Mouse (Mus musculus): Measurements from ENCODE around the gene Adra1b.

Adra1b gene

DNA sequence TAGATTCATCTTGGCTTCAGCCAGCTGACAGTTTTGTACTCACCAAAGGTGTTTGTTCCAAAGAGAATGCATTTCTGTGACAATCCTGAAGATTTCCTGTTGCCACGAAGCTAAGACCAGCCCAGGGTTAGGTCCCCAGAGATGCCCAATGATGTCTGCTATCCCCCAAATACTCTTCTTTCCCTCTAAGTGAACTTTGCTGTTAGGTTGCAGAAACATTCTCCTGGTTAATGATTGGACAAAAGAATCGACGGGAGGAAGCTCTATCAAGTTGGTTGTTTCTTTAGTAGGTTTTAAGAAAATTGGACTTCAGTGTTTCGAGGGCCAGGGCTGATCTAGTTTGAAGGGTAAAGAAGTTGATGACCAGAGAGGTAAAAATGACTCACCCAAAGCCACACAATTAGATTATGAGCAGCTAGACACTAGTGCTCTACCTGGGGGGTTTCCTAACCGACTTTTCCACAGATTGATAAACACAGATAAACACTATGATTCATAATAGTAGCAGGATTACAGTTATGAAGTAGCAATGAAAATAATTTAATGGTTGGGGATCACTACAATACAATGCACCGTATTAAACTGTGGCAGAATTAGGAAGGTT lies at the start of gene Adra1b:
Adra1b (minus strand) TSS at position 160 of the 604 bp plus-strand sequence.
- no peak for DNase-seq (ENCODE audit: low read depth, low spot score)

GRCm38 (mm10) chr11:43950274-43950673 lies 49.3 kb upstream of the Adra1b start:
- no peak for DNase-seq (ENCODE audit: low read depth, low spot score)

GRCm38 (mm10) chr11:43943781-43944180 lies 42.8 kb upstream of the Adra1b start:
- DNase-seq (ENCODE audit: low read depth, low spot score), result no peak

DNA sequence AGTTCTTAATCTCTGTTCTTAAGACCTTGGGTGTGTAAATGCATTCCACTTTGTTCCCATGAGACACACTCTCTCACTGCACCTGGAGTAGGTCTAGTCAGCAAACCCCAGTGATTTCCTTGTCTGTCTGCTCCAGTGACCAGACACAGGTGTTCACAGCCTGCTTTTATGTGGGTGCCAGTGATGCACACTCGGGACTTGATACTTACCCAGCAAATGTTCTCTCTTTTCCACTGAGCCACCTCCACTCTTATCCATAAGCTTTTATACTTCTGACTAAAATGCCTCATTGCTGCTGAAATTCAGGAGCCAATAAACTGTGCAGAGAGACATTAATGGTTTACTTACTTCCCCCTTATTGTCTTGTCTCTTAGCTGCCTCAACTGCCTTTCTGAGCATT lies 42.2 kb upstream of the Adra1b start:
- DNase-seq (ENCODE audit: low read depth, low spot score), result no peak

GRCm38 (mm10) chr11:43940501-43941202 lies 39.6 kb upstream of the Adra1b start:
- no peak for DNase-seq (ENCODE audit: low read depth, low spot score)

GRCm38 (mm10) chr11:43936023-43936422 lies 35.0 kb upstream of the Adra1b start:
- DNase-seq (ENCODE audit: low read depth, low spot score), result no peak

DNA sequence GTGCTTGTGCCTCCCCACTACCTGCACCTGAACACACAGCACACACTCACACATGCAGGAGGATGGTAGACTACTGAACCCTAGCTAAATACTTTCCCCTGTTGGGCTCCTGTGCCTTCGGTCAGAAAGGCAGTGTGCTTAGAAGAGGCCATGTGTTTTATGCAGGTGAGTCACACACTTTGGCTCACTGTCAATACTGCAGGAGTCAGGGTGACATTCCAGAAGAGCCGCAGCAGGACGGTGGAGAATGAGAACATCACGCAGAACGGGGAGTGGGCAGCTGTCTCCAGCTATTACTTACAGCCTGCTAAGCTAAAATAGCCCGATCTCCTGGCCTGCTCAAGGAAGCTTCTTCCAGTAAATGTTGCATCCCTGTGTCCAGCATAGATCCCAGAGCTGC lies 32.5 kb upstream of the Adra1b start:
- DNase-seq (ENCODE audit: low read depth, low spot score), result no peak

GRCm38 (mm10) chr11:43933000-43933399 lies 32.0 kb upstream of the Adra1b start:
- no peak for DNase-seq (ENCODE audit: low read depth, low spot score)

GRCm38 (mm10) chr11:43930191-43930590 lies 29.2 kb upstream of the Adra1b start:
- DNase-seq (ENCODE audit: low read depth, low spot score), result no peak

DNA sequence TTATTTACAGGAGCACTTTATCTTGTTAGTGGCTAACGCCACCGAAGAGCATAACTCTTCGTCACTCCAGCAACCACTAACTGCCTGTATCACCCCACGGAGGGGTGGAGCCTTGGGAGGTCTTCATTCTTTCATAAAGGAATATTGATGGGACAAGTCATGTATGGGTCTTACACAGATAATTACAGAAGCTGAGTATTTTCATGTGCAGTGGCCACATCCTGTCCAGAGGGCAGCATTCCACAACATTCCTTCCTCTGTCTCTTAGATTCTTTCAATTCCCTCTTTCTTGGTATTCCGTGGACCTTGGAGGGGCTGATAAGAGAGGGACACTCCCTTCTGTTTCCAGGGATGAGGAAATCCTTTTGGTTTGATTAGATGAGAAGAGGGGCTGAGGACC lies 28.7 kb upstream of the Adra1b start:
- DNase-seq (ENCODE audit: low read depth, low spot score), result no peak

DNA sequence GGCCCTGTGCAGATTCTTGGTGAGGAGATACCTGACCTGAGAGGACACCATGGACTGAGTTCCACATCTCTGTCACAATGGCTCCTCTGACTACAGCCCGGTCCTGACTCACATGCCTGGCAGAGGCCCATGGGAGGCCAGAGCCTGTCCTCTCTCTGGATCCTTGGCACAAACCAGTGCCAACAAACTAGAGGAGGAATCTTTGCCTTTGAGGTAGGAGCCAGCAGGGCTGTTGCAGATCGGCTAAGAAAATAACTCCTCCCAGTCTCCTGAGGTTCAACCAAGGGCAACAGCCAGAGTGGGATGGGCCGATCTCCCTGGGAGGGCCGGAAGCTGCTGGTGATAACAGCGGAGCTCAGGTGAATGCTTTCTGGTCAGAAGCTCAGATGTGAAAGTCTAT lies 28.2 kb upstream of the Adra1b start:
- DNase-seq (ENCODE audit: low read depth, low spot score), result peak; percentile 50

DNA sequence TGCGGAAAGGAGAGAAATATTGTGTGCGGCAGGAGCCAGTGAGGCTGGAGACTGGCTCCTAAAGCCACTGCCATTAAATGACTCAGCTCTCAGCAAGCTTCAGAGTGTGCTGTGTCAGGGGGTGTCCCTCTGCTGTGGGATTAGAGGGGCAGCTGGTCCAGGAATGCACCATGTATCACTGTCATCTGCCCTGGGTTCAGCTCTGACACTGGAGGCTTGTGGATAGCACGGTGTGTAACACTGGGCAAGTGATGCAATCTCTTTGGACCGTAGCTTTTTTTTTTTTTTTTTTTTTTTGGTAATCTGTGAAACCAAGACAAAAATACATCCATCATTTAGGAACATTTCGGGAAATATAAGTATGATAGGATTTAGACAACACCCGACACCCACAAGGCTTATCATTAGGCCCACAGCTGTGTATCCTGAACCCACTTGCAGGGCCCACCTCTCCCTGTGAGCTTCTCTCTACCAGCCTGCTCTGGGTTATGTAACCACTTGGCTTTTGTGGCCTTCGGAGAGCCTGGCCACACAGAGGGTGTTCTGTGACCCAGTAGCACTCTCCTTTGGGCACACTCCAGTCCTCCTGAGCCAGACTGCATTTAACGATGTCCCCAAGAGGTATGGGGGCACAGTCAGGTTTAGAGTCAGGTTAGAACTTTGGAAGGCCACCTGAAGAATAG lies 26.3 kb upstream of the Adra1b start:
- DNase-seq (ENCODE audit: low read depth, low spot score), result no peak

DNA sequence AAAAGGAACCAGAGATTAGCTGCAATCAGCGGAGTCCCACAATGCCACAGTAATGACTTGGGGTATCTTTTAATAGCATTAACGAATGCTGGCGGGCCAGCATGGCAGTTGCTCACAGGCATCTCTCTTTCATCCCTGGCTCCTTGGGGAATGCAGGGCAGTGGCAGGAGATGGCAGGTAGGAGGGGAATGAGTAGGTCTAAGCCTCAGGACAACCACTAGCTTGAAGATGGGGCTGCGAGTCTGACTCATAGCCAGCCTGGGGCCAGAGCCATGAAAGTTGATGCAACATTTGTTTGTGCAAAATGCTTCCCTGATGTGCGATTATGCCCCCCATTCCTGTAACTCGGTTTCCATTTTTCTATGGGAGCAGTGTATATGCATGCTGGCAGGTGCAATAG lies 25.2 kb upstream of the Adra1b start:
- no peak for DNase-seq (ENCODE audit: low read depth, low spot score)

DNA sequence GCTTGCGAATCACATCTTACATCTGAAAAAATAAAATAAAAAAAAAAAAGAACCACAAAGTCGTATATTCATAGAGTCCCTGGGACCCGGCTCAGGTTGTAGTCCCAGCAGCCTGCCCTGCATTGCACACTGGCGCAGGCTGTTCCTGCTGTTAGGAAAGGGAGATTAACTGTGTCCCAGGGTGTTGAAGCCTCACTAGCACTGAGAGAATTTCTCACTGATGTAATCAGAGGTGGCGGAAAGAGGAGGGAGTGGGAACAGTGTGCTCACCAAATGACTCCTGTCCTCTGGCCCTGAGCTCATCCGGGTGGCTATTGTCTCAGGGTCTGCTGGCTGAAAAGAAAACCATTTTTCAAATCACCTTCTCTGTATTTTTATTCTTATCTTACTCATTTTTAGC lies 24.6 kb upstream of the Adra1b start:
- no peak for DNase-seq (ENCODE audit: low read depth, low spot score)

DNA sequence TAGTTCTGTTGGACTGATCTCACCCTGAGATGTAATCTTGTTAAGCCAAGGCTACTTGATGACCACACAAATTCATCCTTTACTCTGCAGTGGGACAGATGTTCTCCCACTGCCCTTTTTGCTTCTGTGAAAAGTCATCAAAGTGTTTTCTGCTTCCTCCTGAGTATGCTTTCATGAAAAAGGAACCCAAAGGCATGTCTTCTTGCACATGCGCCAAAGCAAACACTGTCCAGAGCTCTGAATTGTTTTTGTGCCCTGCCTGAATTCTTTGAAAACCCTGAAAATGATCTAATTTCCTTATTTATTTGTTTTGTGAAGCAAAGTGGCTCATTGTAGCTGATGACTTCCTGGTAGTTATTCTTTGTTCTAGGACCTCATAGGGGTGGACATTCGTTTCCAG lies 20.7 kb upstream of the Adra1b start:
- no peak for DNase-seq (ENCODE audit: low read depth, low spot score)

DNA sequence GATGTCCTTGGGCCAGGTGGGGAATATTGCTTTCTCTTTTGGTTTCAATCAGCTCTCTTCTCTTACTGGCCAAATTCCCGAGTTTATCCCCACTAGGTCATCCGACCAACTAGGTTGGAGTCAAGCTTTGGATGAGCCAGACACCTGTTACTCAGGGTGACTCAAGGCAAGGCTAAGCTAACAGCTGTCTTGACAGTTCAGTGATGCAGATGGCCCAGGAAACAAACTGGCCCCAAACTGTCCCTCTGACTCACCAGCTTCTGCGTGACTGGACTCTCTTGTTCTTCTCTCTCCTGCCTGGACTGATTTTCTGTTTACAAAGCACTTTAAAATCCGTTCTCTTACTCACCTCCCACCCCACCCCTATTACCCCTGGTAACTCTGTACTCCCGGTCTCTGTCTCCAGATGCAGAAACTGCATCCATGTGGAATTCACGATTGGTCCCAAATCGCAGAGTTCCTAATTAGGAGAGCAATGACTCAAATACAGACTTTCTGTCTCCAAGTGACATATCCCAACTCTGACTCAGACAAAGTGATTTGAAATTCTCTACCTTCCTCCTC lies 18.6 kb upstream of the Adra1b start:
- DNase-seq (ENCODE audit: low read depth, low spot score), result no peak

DNA sequence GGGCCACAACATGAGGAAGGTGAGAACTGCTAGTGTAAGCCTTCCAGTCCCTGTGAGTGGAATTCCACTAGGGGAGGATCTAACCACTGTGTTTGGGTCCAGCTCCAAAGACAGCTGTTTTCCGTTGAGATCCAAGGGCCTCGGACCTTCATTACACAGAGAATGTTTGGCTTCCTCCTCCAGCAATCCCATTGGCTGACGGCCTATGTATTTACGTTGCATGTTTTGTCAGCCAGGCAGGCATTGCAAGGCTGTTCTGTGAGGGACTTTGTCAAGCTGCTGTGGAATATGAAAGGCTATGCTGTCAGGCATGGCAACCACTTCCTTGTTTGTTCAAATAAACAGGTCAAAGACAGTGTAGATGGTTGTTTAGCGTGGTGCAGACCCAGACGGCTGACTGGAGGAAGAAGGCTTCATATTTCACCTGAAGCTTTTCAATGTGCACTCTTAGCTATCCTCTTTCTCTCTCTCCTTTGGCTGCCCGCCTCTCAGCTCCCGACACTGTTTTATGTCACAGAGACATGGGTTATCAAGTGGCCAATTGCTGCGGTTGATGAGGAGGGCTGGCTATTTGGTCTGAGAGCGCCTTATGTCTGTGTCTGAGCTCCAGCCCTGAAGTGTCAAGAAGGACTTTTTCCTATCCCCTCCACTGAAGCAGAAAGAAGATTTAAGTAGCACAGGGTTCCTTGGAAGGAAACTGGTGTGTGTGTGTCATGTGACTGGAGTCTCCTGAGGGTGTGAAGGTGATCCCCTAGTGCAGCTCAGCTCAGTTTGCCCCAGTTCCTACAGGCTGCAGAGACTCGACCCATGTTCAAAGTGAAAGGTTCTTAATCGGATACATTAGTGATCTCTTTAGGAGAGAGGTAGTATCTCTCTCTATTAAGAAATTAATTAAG lies 13.8 kb upstream of the Adra1b start:
- DNase-seq (ENCODE audit: low read depth, low spot score), result no peak

DNA sequence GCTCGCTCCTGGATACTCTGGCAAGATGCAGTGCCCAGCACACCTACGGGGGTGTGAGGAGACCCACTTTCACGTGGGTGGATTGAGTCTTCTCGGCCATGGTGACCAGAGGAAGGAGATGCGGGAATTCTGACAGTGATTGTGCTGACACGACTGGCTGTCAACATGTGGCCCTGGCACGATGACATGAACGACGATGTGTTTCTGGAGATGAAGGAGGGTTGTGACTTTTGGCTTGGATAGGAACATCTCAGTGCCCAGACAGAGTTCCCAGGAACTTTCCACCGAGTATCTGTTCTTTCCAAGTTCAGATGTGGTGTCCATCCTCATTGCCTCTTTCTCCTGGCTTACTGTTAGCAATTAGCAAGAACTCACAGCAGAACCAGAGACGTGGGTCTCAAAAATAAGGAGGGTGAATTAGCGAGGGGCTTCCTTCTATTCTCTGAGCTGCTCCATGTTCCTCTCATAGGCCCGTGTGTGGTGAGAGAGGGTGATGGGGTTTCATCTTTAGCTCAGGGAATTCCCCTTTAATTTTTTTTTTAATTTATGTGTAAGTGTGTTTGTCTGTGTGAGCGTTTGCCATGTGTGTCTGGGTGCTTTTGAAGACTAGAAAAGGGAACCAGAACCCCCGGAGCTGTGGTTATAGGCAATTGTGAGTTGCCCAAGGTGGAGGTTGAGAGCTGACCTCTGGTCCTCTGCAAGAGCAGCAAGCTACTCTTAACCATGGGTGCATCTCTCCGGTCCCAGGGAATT lies 11.3 kb upstream of the Adra1b start:
- DNase-seq (ENCODE audit: low read depth, low spot score), result no peak

GRCm38 (mm10) chr11:43911646-43912045 lies 10.6 kb upstream of the Adra1b start:
- DNase-seq (ENCODE audit: low read depth, low spot score), result no peak

- no peak for DNase-seq (ENCODE audit: low read depth, low spot score)
Measured at GRCm38 (mm10) chr11:43903351-43903750, 2.3 kb upstream of the Adra1b start.

- DNase-seq (ENCODE audit: low read depth, low spot score), result no peak
Measured at GRCm38 (mm10) chr11:43899696-43900095, 1.3 kb downstream of the Adra1b start.

All from R1 (cell line).